Mouse (Mus musculus): ENCODE data around the gene Ntan1. TPM values are rescaled to one million over a fixed set of nuclear protein-coding genes. Genes with fewer than 3 reads are reported as not detected.
A peak's percentile ranks its signal among the peaks of the same experiment; 100 is the strongest.
"Not testable (repeated sequence)": the region's sequence is repeated elsewhere in the genome, so short reads cannot be mapped to it uniquely, and the experiment has no call there.

The Ntan1 gene
- polyA plus RNA-seq, 1 experiment from 2014 or later, result 225 TPM

- Histone ChIP-seq H3K9ac (no peak overlapping the region), H3K4me1 (replicated peaks) (no peaks in the 10 kb centered on the region), H3K27ac (replicated peaks) (no peak overlapping the region), H3K27me3 (no peaks in the 10 kb centered on the region), H3K4me2 (no peak overlapping the region), H3K9me3 (no peaks in the 10 kb centered on the region), H3K36me3 (peaks cover 91% of the 10 kb centered on the region), H3K4me3 (no peak overlapping the region)
- no peak for ATAC-seq (ENCODE audit: low read depth)
- WGBS, result 91% methylated on average over 7 of the region's 7 CpGs
Measured at GRCm38 (mm10) chr16:13840056-13840455, 21.4 kb downstream of the Ntan1 start.

GRCm38 (mm10) chr16:13840956-13841355, 22.3 kb downstream of the Ntan1 start:
- H3K4me2 ChIP-seq, result no peak overlapping the region
- no peaks in the 10 kb centered on the region for H3K4me1 ChIP-seq (replicated peaks)
- peaks cover 91% of the 10 kb centered on the region for H3K36me3 ChIP-seq
- no peak overlapping the region for H3K4me3 ChIP-seq
- no peaks in the 10 kb centered on the region for H3K9me3 ChIP-seq
- no peaks in the 10 kb centered on the region for H3K27me3 ChIP-seq
- no peak for ATAC-seq (ENCODE audit: low read depth)
- H3K9ac ChIP-seq, result no peak overlapping the region
- WGBS, result 87% methylated on average over 3 of the region's 3 CpGs
- no peak overlapping the region for H3K27ac ChIP-seq (replicated peaks)

GRCm38 (mm10) chr16:13845031-13845430, 26.4 kb downstream of the Ntan1 start:
- Histone ChIP-seq H3K27me3 (no peaks in the 10 kb centered on the region), H3K27ac (replicated peaks) (no peak overlapping the region), H3K9me3 (no peaks in the 10 kb centered on the region), H3K4me1 (replicated peaks) (no peaks in the 10 kb centered on the region), H3K9ac (no peak overlapping the region), H3K4me2 (no peak overlapping the region), H3K36me3 (peaks cover 66% of the 10 kb centered on the region), H3K4me3 (no peak overlapping the region)
- ATAC-seq (ENCODE audit: low read depth), result no peak
- WGBS, result 93% methylated on average over 5 of the region's 5 CpGs

GRCm38 (mm10) chr16:13846675-13847074, 28.0 kb downstream of the Ntan1 start:
- Histone ChIP-seq H3K9me3 (no peaks in the 10 kb centered on the region), H3K27me3 (no peaks in the 10 kb centered on the region), H3K27ac (replicated peaks) (no peak overlapping the region), H3K4me1 (replicated peaks) (no peaks in the 10 kb centered on the region), H3K9ac (no peak overlapping the region), H3K4me3 (no peak overlapping the region), H3K36me3 (peaks cover 55% of the 10 kb centered on the region), H3K4me2 (no peak overlapping the region)
- 90% methylated on average over 1 of the region's 1 CpGs for WGBS
- no peak for ATAC-seq (ENCODE audit: low read depth)

- Histone ChIP-seq H3K4me1 (replicated peaks) (no peaks in the 10 kb centered on the region), H3K4me3 (no peak overlapping the region), H3K9me3 (no peaks in the 10 kb centered on the region), H3K4me2 (no peak overlapping the region), H3K27me3 (no peaks in the 10 kb centered on the region), H3K27ac (replicated peaks) (no peak overlapping the region), H3K36me3 (peaks cover 50% of the 10 kb centered on the region), H3K9ac (no peak overlapping the region)
- 85% methylated on average over 2 of the region's 2 CpGs for WGBS
- no peak for ATAC-seq (ENCODE audit: low read depth)
Measured at GRCm38 (mm10) chr16:13848310-13848709, 29.7 kb downstream of the Ntan1 start.

- no peak overlapping the region for H3K27ac ChIP-seq (replicated peaks)
- 96% methylated on average over 4 of the region's 4 CpGs for WGBS
- no peaks in the 10 kb centered on the region for H3K4me1 ChIP-seq (replicated peaks)
- no peaks in the 10 kb centered on the region for H3K9me3 ChIP-seq
- peaks cover 42% of the 10 kb centered on the region for H3K36me3 ChIP-seq
- no peaks in the 10 kb centered on the region for H3K27me3 ChIP-seq
- ATAC-seq (ENCODE audit: low read depth), result no peak
- no peak overlapping the region for H3K4me3 ChIP-seq
- no peak overlapping the region for H3K9ac ChIP-seq
- no peak overlapping the region for H3K4me2 ChIP-seq
Measured at GRCm38 (mm10) chr16:13851446-13851845, 32.8 kb downstream of the Ntan1 start.

- Histone ChIP-seq H3K9ac (no peak overlapping the region), H3K4me1 (replicated peaks) (no peaks in the 10 kb centered on the region), H3K9me3 (no peaks in the 10 kb centered on the region), H3K4me2 (no peak overlapping the region), H3K36me3 (peaks cover 49% of the 10 kb centered on the region), H3K4me3 (no peak overlapping the region), H3K27ac (replicated peaks) (no peak overlapping the region), H3K27me3 (no peaks in the 10 kb centered on the region)
- WGBS, result 97% methylated on average over 4 of the region's 4 CpGs
- ATAC-seq (ENCODE audit: low read depth), result no peak
Measured at GRCm38 (mm10) chr16:13853886-13854285, 35.2 kb downstream of the Ntan1 start.

- WGBS, result 81% methylated on average over 4 of the region's 4 CpGs
- no peaks in the 10 kb centered on the region for H3K9me3 ChIP-seq
- no peak overlapping the region for H3K4me2 ChIP-seq
- peaks cover 32% of the 10 kb centered on the region for H3K36me3 ChIP-seq
- H3K27me3 ChIP-seq, result no peaks in the 10 kb centered on the region
- no peak overlapping the region for H3K4me3 ChIP-seq
- peaks cover 10% of the 10 kb centered on the region; the same call in 1 of the 2 replicates for H3K4me1 ChIP-seq (replicated peaks)
- H3K9ac ChIP-seq, result no peak overlapping the region
- ATAC-seq (ENCODE audit: low read depth), result no peak
- no peak overlapping the region for H3K27ac ChIP-seq (replicated peaks)
Measured at GRCm38 (mm10) chr16:13866076-13866475, 47.4 kb downstream of the Ntan1 start.

GRCm38 (mm10) chr16:13866616-13867015, 48.0 kb downstream of the Ntan1 start:
- Histone ChIP-seq H3K4me1 (replicated peaks) (peaks cover 10% of the 10 kb centered on the region; the same call in 1 of the 2 replicates), H3K4me3 (no peak overlapping the region), H3K36me3 (peaks cover 32% of the 10 kb centered on the region), H3K4me2 (no peak overlapping the region), H3K27ac (replicated peaks) (no peak overlapping the region), H3K27me3 (no peaks in the 10 kb centered on the region), H3K9ac (no peak overlapping the region), H3K9me3 (no peaks in the 10 kb centered on the region)
- ATAC-seq (ENCODE audit: low read depth), result no peak
- WGBS, result 89% methylated on average over 5 of the region's 5 CpGs

- WGBS, result 11% methylated on average over 5 of the region's 5 CpGs
Measured at GRCm38 (mm10) chr16:13867406-13867805, 48.8 kb downstream of the Ntan1 start.

GRCm38 (mm10) chr16:13867910-13868514, 49.4 kb downstream of the Ntan1 start:
- Histone ChIP-seq H3K9ac (peak overlapping the region; percentile 61), H3K9me3 (no peaks in the 10 kb centered on the region)
- 5% methylated on average over 42 of the region's 42 CpGs for WGBS

More at GRCm38 (mm10) chr16:13867406-13867805, 48.8 kb downstream of the Ntan1 start:
- H3K36me3 ChIP-seq, result peaks cover 37% of the 10 kb centered on the region
- ATAC-seq (ENCODE audit: low read depth), result peak; percentile 94
- H3K4me2 ChIP-seq, result peak overlapping the region; percentile 52
- not testable (repeated sequence) for H3K27me3 ChIP-seq; H3K4me1 ChIP-seq (replicated peaks); H3K9me3 ChIP-seq
- 0 out of 2 replicates have a peak overlapping the region, but pooled peaks have one; percentile 61 for H3K9ac ChIP-seq
- peak overlapping the region; percentile 78 for H3K27ac ChIP-seq (replicated peaks)
- peak overlapping the region; percentile 32 for H3K4me3 ChIP-seq

GRCm38 (mm10) chr16:13875483-13875882, 56.8 kb downstream of the Ntan1 start:
- no peak overlapping the region for H3K9ac ChIP-seq
- no peak overlapping the region for H3K27ac ChIP-seq (replicated peaks)
- ATAC-seq (ENCODE audit: low read depth), result no peak
- H3K9me3 ChIP-seq, result no peaks in the 10 kb centered on the region
- peaks cover 54% of the 10 kb centered on the region for H3K36me3 ChIP-seq
- H3K4me1 ChIP-seq (replicated peaks), result no peaks in the 10 kb centered on the region
- no peaks in the 10 kb centered on the region for H3K27me3 ChIP-seq
- no peak overlapping the region for H3K4me2 ChIP-seq
- no peak overlapping the region for H3K4me3 ChIP-seq
- 95% methylated on average over 4 of the region's 4 CpGs for WGBS

More at GRCm38 (mm10) chr16:13867910-13868514, 49.4 kb downstream of the Ntan1 start:
- peak; percentile 92 for ATAC-seq (ENCODE audit: low read depth)
- H3K4me1 ChIP-seq (replicated peaks), result peaks cover 10% of the 10 kb centered on the region; the same call in 1 of the 2 replicates
- H3K27ac ChIP-seq (replicated peaks), result peak overlapping the region; percentile 78
- peak overlapping the region; percentile 32 for H3K4me3 ChIP-seq
- peak overlapping the region; percentile 52 for H3K4me2 ChIP-seq
- H3K27me3 ChIP-seq, result no peaks in the 10 kb centered on the region
- peaks cover 31% of the 10 kb centered on the region for H3K36me3 ChIP-seq
